Mouse (Mus musculus) cerebellum, adult 2 months (tissue): ENCODE results near the gene Pfdn4.

Experiments used
- CTCF ChIP-seq: fragments of 200-500 bp; IDR thresholded peaks from 2 replicates; pipeline ENCODE4 v1.5.1; 2011; ENCODE audit warnings: low read depth, mild to moderate bottlenecking, control low read depth, low read length, moderate library complexity, borderline replicate concordance; ENCODE audit not compliant: insufficient read depth
- POLR2A ChIP-seq: fragments of 200-500 bp; IDR thresholded peaks from 2 replicates; pipeline ENCODE4 v1.6.1; 2011; ENCODE audit warnings: low read length, control low read depth, borderline replicate concordance; ENCODE audit not compliant: insufficient read depth

DNA sequence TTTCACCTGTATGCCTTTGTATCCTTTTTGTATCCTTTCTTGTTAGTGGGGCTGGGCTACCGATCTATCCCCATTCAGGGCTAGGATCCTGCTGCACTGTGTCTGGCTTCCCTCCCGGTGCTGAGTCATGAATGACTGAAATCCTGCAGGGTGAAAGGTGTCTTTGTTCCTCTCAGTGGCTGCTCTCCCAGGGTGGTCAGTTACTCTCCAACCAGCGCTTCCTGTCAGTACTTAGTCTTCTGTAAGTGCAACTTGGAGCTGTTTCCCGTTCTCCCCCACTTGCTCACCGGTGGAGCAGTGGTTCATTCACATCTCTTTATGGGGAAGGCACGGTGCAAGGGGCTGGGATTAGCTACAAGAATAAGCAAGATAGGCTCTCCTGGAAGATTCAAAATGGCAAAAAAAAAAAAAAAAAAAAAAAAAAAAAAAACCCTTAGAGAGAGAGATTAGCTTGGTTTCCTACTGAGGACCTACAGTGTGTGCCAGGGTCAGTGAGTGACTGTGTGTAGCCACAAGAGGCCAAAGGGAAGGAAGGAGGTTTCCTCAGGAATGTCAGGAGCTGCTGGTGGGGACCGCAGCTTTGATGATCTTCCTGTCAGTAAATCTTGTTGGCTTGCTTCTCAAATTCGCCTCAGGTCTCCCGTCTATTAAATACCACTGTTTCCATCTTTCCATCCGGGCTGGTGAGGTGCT is 26.5 kb upstream of the Pfdn4 start:
- TF ChIP-seq CTCF (no peak), POLR2A (no peak)
